Mouse (Mus musculus): ENCODE measurements around the gene Hs6st3. TPM values are rescaled to one million over a fixed set of nuclear protein-coding genes. Genes with fewer than 3 reads are reported as not detected.

Gene Hs6st3
- under 1 TPM in 1 of 2 experiments, not detected in 1; 0.65 TPM for total RNA-seq (2023)

DNA sequence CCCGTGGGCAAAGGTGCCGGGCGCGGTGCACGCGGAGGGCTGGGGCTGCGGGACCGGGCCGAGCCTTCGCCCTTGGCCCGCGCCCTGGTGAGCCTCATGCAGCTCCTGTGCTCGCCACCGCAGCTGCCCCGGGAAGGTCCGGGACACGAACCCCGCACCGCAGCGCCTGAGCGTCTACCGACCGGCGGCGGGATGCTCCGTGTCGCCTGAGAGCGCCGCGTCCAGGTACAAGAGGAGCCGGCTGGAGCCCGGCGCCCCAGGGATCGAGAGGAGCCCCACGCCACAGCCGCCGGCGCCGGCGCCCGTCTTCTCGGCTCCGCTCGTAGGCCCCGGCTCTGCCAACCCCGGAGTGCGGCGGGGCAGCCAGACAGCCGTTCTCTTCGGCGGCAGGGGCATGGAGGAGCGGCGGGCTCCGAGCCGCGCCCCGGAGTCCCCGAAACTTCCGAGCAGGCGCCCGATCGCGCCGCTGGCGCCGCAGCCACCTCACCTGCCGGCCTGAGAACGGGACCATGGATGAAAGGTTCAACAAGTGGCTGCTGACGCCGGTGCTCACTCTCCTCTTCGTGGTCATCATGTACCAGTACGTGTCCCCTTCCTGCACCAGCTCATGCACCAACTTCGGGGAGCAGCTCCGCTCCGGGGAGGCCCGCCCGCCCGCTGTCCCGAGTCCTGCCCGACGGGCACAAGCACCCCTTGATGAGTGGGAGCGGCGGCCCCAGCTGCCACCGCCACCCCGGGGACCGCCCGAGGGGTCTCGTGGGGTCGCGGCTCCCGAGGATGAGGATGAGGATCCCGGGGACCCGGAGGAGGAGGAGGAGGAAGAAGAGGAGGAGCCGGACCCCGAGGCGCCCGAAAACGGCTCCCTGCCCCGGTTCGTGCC, at the start of gene Hs6st3:
Hs6st3 (plus strand) TSS at position 436 of the 880 bp plus-strand sequence.

DNA sequence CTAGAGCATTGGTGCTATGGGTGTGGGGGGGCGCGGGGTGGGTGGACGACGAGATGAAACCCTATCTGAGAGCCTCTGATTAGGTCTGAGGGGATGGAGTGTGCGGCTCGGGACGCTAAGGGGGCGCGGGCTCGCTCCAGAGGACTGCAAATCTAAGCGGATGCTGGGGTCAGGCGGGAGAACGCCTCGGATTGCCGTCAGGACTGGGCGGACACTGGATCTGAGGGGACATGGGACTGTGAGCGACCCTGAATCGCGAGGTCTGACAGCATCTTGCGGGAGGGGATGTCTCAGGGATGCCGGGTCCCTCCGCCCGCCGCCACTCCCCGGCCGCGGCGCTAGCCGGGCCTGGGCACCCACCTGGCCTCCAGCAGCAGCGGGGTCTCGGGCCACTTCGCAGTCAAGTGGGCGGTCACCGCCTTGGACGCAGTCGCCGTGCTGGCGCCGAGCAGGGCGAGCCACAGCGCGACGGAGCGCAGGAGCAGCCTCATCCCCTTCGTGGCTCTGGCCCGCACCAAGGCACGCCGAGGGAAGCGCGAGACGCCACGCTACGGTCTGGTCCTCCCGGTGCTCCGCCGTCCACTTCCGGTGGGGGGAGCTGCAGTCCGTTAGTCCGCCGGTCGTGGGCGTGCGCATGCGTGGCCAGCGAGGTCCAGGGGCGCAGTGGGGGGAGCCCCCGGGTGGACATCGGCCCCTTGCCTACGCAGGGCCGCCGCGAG, 39.1 kb upstream of the Hs6st3 start, which contains the start of gene Uggt2:
Uggt2 (minus strand) TSS at position 580 of the 719 bp plus-strand sequence.

Other genes with a start within 250 kb of the Hs6st3 start
- 10 to 100 TPM; 69.3 to 87.5 TPM for gene Dzip1, start 212.9 kb upstream of the Hs6st3 start, total RNA-seq (2023)
- gene Dnajc3, start 200.4 kb upstream of the Hs6st3 start, total RNA-seq (2023) = 10 to 100 TPM; 60.8 to 66.5 TPM
- 1 to 10 TPM; 1.4 to 2.0 TPM for gene Uggt2, start 38.9 kb upstream of the Hs6st3 start, total RNA-seq (2023)